Mouse (Mus musculus) B cell, adult 2 months (primary cell): ENCODE measurements around the gene Pde4dip.

Experiments
- DNase-seq, 2 experiments: peaks; one replicate each; pipeline ENCODE4 v3.0.0; 2022

Pde4dip gene

DNA sequence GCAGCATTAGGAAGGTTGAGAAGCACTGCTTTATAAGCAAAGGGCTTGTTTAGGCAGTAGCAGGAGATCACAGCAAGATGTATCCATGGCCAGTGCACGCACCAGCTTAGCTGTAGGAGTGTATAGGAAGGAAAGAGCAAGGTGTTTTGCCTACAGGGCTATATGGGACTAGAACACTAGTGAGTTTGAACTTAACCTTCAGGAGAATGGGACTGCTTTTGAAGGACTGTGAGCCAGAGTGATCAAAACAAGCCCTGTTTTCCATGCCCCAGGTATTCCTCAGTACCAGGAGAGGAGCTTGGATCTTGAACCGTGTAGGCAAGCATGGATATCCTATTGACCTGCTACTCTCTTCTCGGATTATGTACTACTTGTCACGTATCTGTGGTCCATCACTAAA is 247.1 kb downstream of the Pde4dip start:
- no peak for DNase-seq
